Mouse (Mus musculus): ENCODE results near the gene Synpo2l. TPM values are rescaled to one million over a fixed set of nuclear protein-coding genes. Genes with fewer than 3 reads are reported as not detected.

Synpo2l gene
- total RNA-seq, 2 experiments from 2014 or later: 0.21 to 0.29 TPM

Small RNAs within 50 kb of the gene (microRNA-seq; reads per million reads assigned to microRNA genes)
- 0.20 to 0.89 reads per million in 2 experiments for gene Mir6946

Other genes starting within 250 kb of the Synpo2l start
- 1 to 10 TPM; 1.5 to 3.4 TPM for gene Cfap70, start 216.1 kb downstream of the Synpo2l start, total RNA-seq (2021)
- 10 to 100 TPM; 50.2 to 53.5 TPM for gene Anxa7, start 188.2 kb downstream of the Synpo2l start, total RNA-seq (2021)
- 1 to 10 TPM; 1.7 to 1.8 TPM for gene Mss51, start 171.5 kb downstream of the Synpo2l start, total RNA-seq (2021)
- 100 to 1,000 TPM; 397 to 418 TPM for gene Ppp3cb, start 121.8 kb downstream of the Synpo2l start, total RNA-seq (2021)
- gene Usp54, start 27.3 kb downstream of the Synpo2l start, total RNA-seq (2021): 10 to 100 TPM; 27.8 to 29.2 TPM
- under 1 TPM in 1 of 2 experiments, not detected in 1; 0.39 TPM for gene Myoz1, start 11.8 kb downstream of the Synpo2l start, total RNA-seq (2021)
- 100 to 1,000 TPM; 108 to 109 TPM for gene Sec24c, start 6.0 kb upstream of the Synpo2l start, total RNA-seq (2021)
- gene Fut11, start 26.6 kb upstream of the Synpo2l start, total RNA-seq (2021): 10 to 100 TPM; 19.5 TPM
- gene Chchd1, start 34.7 kb upstream of the Synpo2l start, total RNA-seq (2021): 10 to 100 TPM; 57.7 to 61.3 TPM
- gene Zswim8, start 39.2 kb upstream of the Synpo2l start, total RNA-seq (2021): 100 to 1,000 TPM; 132 to 152 TPM
- 10 to 100 TPM; 17.9 to 19.4 TPM for gene Ndst2, start 66.2 kb upstream of the Synpo2l start, total RNA-seq (2021)
- 100 to 1,000 TPM; 201 to 207 TPM for gene Camk2g, start 125.7 kb upstream of the Synpo2l start, total RNA-seq (2021)
- 1 to 10 TPM; 4.3 to 4.6 TPM for gene Plau, start 168.3 kb upstream of the Synpo2l start, total RNA-seq (2021)

Data from layer of hippocampus, postnatal 10 days (tissue).